Mouse (Mus musculus) lung, adult 2 months (tissue): Measurements from ENCODE around the gene Tpt1. TPM values are rescaled to one million over a fixed set of nuclear protein-coding genes. Genes with fewer than 3 reads are reported as not detected.

Experiments
- DNase-seq: peaks from one replicate; pipeline ENCODE4 v3.0.0; 2022
- H3K4me1 ChIP-seq: fragments of 200-500 bp; 2 replicates; pipeline ENCODE4 v1.6.1; 2011; ENCODE audit warnings: low read length; ENCODE audit not compliant: control insufficient read depth, insufficient read depth
- H3K4me3 ChIP-seq: fragments of 200-500 bp; replicated peaks from 2 replicates; pipeline ENCODE3; 2011; ENCODE audit warnings: low read depth, mild to moderate bottlenecking, control low read depth, low read length; ENCODE audit errors: extremely low read depth
- CTCF ChIP-seq: fragments of 200-500 bp; IDR thresholded peaks from 2 replicates; pipeline ENCODE4 v1.5.1; 2011; ENCODE audit warnings: mild to moderate bottlenecking, low read length, control low read depth; ENCODE audit not compliant: insufficient read depth
- POLR2A ChIP-seq: fragments of 200-500 bp; IDR thresholded peaks from 2 replicates; pipeline ENCODE4 v1.6.1; 2011; ENCODE audit warnings: low read depth, mild to moderate bottlenecking, control low read depth, low read length, borderline replicate concordance; ENCODE audit errors: extremely low read depth
- WGBS: fragments of 180-500 bp; shearing (Covaris S2); methylation state at CpG from one replicate; pipeline ENCODE4 v1.1.7; 2018; 5-methylcytosine and 5-hydroxymethylcytosine counted together
- polyA plus RNA-seq: library from polyadenylated mRNA; depleted of rRNA; stranded (reverse); fragments of >200 nt; gene quantifications from 2 replicates; pipeline ENCODE4 v1.2.3, GENCODE M21; 2012

Tpt1 gene
- polyA plus RNA-seq, 1 experiment = 1,159 TPM

- 0 out of 2 replicates have a peak, but pooled peaks cover 2% of the 10 kb centered on the region for H3K4me1 ChIP-seq
- H3K4me3 ChIP-seq = peak overlapping the region; percentile 75
- DNase-seq = no peak
- WGBS = 3% methylated on average over 14 of the region's 14 CpGs
- TF ChIP-seq CTCF = no peak
- TF ChIP-seq POLR2A = no peak
These were observed 690 bp upstream of the Tpt1 start for GRCm38 (mm10) chr14:75844111-75844695.

DNA sequence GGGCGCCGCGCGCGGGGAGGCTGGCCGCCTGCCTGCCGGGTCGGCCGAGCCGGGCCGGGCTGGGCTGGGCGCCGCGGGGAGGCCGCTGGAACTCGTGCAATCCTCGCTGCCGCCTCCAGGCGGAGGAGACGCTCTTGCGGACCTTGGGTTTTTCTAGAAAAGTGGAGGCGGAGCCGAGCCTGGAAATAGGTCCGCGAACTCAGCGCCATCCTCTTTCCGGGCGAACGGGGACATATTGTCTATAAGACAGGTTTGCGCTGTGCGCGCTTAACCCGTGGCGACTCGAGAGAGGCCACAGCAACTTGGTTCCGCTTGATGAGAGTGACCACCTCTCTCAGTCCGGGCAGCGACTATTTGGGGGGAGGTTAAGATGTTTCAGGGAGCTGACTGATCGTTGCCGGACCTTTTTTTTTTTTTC is 814 bp downstream of the Tpt1 start:
- TF ChIP-seq POLR2A (peak; percentile 40; the same call in 1 of the 2 replicates), CTCF (peak; percentile 51)
- peak; percentile 90 for DNase-seq
- 0 out of 2 replicates have a peak, but pooled peaks cover 2% of the 10 kb centered on the region for H3K4me1 ChIP-seq
- peak overlapping the region; percentile 82 for H3K4me3 ChIP-seq
- under 1% methylated on average over 40 of the region's 40 CpGs for WGBS

DNA sequence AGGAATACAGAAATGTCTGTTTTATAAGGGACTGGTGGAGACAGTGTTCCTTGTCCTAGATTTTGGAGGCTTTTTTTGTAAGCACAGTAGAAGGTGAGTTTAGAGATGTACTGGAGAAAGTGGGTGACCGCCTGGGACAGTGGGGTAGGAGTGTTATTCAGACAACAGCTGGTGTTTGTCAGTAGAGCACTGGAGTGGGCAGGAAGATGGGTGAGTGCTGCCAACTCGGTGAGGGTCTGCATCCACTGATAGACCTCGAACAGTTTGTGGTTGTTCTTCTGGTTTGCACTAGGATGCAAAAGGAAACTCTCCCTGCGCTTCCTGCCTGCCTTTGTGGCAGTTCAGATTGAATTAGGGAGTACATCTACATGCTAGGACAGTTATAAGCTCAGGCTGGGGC is 2.8 kb downstream of the Tpt1 start:
- Histone ChIP-seq H3K4me1 (0 out of 2 replicates have a peak, but pooled peaks cover 2% of the 10 kb centered on the region), H3K4me3 (no peak overlapping the region)
- no peak for TF ChIP-seq CTCF
- TF ChIP-seq POLR2A = no peak
- no peak for DNase-seq
- 62% methylated on average over 4 of the region's 4 CpGs for WGBS

- DNase-seq = no peak
- Histone ChIP-seq H3K4me3 (no peak overlapping the region), H3K4me1 (0 out of 2 replicates have a peak, but pooled peaks cover 2% of the 10 kb centered on the region)
- 88% methylated on average over 5 of the region's 5 CpGs for WGBS
- TF ChIP-seq POLR2A = no peak
- no peak for TF ChIP-seq CTCF
These were observed 3.6 kb downstream of the Tpt1 start for GRCm38 (mm10) chr14:75848482-75848881.

DNA sequence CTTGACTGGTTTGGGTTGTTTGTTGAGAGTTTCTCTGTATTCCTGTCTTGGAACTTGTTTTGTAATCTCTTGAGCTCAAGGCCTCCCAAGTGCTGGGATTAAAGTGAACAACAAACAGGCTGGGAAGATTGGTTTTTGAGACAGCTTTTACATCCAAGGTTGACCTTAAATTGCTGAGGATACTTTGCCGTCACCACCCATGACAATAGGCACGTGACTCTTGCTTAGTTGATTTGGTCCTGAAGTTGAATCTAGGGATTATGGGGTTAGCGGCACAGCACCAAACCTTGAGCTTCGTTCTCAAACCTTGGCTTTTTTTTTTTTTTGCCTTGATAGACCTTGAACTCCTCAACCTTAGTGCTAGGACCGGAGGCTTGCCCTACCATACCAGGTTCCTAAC is 4.3 kb downstream of the Tpt1 start:
- DNase-seq = no peak
- Histone ChIP-seq H3K4me3 (no peak overlapping the region), H3K4me1 (0 out of 2 replicates have a peak, but pooled peaks cover 2% of the 10 kb centered on the region)
- TF ChIP-seq POLR2A = no peak
- no peak for TF ChIP-seq CTCF
- 81% methylated on average over 5 of the region's 5 CpGs for WGBS

GRCm38 (mm10) chr14:75849842-75850568 is 5.1 kb downstream of the Tpt1 start:
- no peak overlapping the region for H3K4me3 ChIP-seq
- 82% methylated on average over 6 of the region's 6 CpGs for WGBS
- 0 out of 2 replicates have a peak, but pooled peaks cover 2% of the 10 kb centered on the region for H3K4me1 ChIP-seq
- TF ChIP-seq CTCF (no peak), POLR2A (no peak)
- no peak for DNase-seq

DNA sequence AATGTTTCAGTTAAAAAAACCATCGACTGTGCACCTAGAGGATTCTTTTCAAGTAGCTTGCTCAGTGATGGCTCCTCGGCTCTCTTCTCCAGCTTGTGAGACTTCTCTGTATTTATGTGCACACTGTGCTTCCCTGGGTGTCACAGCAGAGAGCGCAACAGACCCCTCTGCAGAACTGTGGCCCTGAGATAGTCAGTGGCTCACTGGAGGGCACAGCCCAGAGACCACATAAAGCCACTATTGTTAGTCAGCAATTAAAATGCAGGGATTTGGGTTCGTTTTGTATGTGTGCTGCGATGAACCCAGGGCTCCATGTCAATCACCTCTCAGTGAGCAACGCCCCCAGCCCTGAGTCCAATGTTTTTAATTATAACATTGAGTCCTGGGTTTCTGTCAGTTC is 5.9 kb downstream of the Tpt1 start:
- DNase-seq = no peak
- TF ChIP-seq POLR2A (no peak), CTCF (no peak)
- Histone ChIP-seq H3K4me1 (0 out of 2 replicates have a peak, but pooled peaks cover 2% of the 10 kb centered on the region), H3K4me3 (no peak overlapping the region)
- 80% methylated on average over 6 of the region's 6 CpGs for WGBS

DNA sequence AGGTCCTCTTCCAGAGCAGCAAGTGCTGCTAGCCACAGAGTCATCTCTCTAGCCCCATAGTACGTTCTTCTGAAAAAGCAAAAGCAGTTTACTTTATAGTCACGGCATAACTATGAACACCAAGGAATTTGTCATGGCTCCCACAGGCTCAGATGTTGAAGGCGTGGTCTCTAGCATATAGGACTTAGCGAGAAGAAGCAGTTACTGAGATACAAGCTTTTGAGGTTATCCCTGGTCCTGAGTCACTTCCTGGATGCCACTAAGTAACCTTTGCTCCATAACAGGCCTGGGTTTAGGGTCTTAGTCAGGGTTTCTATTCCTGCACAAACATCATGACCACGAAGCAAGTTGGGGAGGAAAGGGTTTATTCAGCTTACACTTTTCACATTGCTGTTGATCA is 7.1 kb downstream of the Tpt1 start:
- H3K4me1 ChIP-seq = no peaks in the 10 kb centered on the region
- TF ChIP-seq CTCF = no peak
- no peak for TF ChIP-seq POLR2A
- WGBS = 85% methylated on average over 5 of the region's 5 CpGs

DNA sequence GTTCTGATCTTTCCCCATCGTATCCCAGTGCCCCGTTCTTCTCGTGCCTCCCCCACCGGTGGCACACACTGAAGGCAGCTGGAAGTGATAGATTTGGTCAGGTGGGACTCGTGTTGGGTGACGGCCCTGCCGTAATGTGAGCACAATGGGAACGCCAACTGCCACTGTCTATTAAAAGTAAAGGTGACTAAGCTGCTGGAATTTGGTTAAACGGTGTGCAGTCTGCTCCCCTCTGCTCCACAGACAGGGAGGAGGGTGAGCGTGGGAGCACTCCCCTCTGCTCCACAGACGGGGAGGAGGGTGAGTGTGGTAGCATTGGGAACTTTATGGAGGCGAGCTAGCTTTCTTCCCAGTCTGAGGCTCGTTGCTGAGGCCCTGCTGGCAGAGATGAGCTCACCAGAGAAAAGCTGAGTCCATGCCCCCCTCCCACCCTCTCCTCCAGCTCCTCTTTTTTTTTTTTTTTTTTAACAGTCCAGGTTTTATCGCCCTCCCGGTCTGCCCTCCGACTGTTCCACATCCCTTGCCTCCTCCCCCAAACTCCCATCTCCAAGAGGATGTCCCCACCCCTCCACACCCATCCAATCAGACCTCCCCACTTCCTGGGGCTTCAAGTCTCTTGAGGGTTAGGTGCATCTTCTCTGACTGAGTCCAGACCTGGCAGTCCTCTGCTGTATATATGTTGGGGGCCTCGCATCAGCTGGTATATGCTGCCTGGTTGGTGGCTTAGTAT is 10.5 kb downstream of the Tpt1 start:
- DNase-seq = no peak
- no peaks in the 10 kb centered on the region for H3K4me1 ChIP-seq
- TF ChIP-seq CTCF (no peak), POLR2A (no peak)
- WGBS = 63% methylated on average over 17 of the region's 17 CpGs
- H3K4me3 ChIP-seq = no peak overlapping the region

More for the DNA sequence above, 7.1 kb downstream of the Tpt1 start:
- no peak overlapping the region for H3K4me3 ChIP-seq
- DNase-seq = no peak
